Comparison of ENCODE assay signal across 23 mouse cellular contexts in the genomic region with DNA sequence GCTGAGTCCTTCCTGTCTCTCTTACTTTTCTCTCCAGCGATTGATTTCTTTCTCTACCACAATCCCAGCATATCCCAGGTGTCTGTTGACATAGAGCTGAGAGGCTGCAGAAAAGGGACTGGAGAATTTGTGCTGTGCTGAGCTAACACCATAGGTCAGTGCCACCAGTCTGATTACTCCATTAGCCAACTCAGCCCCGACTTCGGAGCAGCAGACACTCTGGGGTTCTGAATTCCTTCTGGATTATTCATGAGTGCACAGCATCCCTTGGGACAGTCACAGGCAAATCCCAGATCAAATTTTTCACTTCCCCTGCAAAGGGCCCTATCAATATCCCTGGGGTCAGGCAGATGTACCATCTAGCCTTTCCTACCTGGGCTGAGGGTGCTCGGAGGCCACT.
"Had no signal": no experiment of that assay in that cellular context is flagged by ENCODE, and none has a peak within 500 bp of the region (broad histone marks: within the 10 kb centered on the region; RNA-seq: fewer than 3 reads in every experiment).

No protein-coding gene starts in this region.

- H3K27ac ChIP-seq: heart, embryonic 10.5 days; hindbrain, embryonic 13.5 days; hindbrain, embryonic 15.5 days; hindbrain, postnatal 0 days; kidney, embryonic 15.5 days; kidney, postnatal 0 days; liver, embryonic 13.5 days; liver, embryonic 15.5 days had no signal

- DNase-seq: gastrocnemius, postnatal 10 days; gastrocnemius, postnatal 25 days; heart, adult 18-20 months; heart, postnatal 10 days; heart, postnatal 4 days; kidney, adult 11 months; kidney, adult 2 months; kidney, adult 9 months; kidney, postnatal 14 days; kidney, postnatal 36 days; layer of hippocampus, adult 9-11 months; layer of hippocampus, postnatal 36 days; left cerebral cortex, postnatal 4 days; liver; liver, embryonic 13.5 days had no signal

- H3K4me3 ChIP-seq: heart, embryonic 10.5 days; heart, embryonic 12.5 days; hindbrain, embryonic 13.5 days; hindbrain, embryonic 15.5 days; kidney, embryonic 15.5 days; liver, embryonic 13.5 days; liver, embryonic 15.5 days had no signal
